Mouse (Mus musculus): ENCODE results near the gene Vmn1r222. TPM values are rescaled to one million over a fixed set of nuclear protein-coding genes. Genes with fewer than 3 reads are reported as not detected.

Gene Vmn1r222
- polyA plus RNA-seq, 1 experiment: not detected

DNA sequence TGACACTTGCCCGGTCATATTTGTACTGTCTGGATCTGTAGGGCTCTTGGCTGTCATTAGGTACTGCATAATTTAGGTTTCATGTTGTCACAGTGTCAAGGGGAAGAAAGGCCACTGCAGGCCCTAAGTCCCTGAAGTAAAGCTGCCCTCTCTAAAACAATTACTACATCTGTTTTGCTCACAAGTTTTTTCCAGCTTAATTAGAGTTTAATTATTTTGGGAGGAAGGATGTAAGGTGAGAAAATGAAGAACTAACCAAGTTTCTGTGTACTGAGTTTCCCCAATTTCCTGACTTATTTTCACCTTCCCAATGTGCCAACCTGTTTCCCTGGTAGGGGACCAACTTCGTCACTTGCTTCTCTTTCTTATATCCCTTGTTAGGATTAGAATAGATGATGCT is 47.9 kb downstream of the Vmn1r222 start, which contains the start of gene Vmn1r220:
Gene Vmn1r220 (minus strand): TSS at position 101 of the 400 bp plus-strand sequence.
- Histone ChIP-seq H3K27ac (ENCODE audit: insufficient read depth, low read length) (no peak within 1 kb of the TSS), H3K4me3 (ENCODE audit: insufficient read depth, low read length) (no peak within 1 kb of the TSS), H3K4me1 (ENCODE audit: control insufficient read depth, insufficient read depth, low read length) (no peaks in the 10 kb centered on the region)
- TF ChIP-seq POLR2A (IDR thresholded peaks at IDR 0.05; ENCODE audit: low read depth, low read length) (no peak), CTCF (IDR thresholded peaks at IDR 0.05; ENCODE audit: borderline replicate concordance, insufficient read depth, low read length) (no peak)

Other genes starting within 250 kb of the Vmn1r222 start
- gene Vmn1r213, start 228.3 kb downstream of the Vmn1r222 start, polyA plus RNA-seq (2011; ENCODE audit: insufficient read length, low read depth, missing spikeins): not detected in 2 replicates
- 0.12 TPM in 1 of 2 replicates, not detected in the other for gene Vmn1r214, start 205.5 kb downstream of the Vmn1r222 start, polyA plus RNA-seq (2011; ENCODE audit: insufficient read length, low read depth, missing spikeins)
- not detected in 2 replicates for gene Vmn1r215, start 167.9 kb downstream of the Vmn1r222 start, polyA plus RNA-seq (2011; ENCODE audit: insufficient read length, low read depth, missing spikeins)
- not detected in 2 replicates for gene Vmn1r217, start 117.7 kb downstream of the Vmn1r222 start, polyA plus RNA-seq (2011; ENCODE audit: insufficient read length, low read depth, missing spikeins)
- not detected in 2 replicates for gene Vmn1r218, start 102.8 kb downstream of the Vmn1r222 start, polyA plus RNA-seq (2011; ENCODE audit: insufficient read length, low read depth, missing spikeins)
- gene Vmn1r219, start 76.6 kb downstream of the Vmn1r222 start, polyA plus RNA-seq (2011; ENCODE audit: insufficient read length, low read depth, missing spikeins): not detected in 2 replicates
- gene Vmn1r220, start 48.0 kb downstream of the Vmn1r222 start, polyA plus RNA-seq (2011; ENCODE audit: insufficient read length, low read depth, missing spikeins): not detected in 2 replicates
- not detected in 2 replicates for gene Vmn1r221, start 21.8 kb downstream of the Vmn1r222 start, polyA plus RNA-seq (2011; ENCODE audit: insufficient read length, low read depth, missing spikeins)
- gene Vmn1r223, start 11.2 kb upstream of the Vmn1r222 start, polyA plus RNA-seq (2011; ENCODE audit: insufficient read length, low read depth, missing spikeins): not detected in 2 replicates
- gene Zfp322a, start 133.3 kb upstream of the Vmn1r222 start, polyA plus RNA-seq (2011; ENCODE audit: insufficient read length, low read depth, missing spikeins): 24.1 and 25.7 TPM in 2 replicates
- gene Abt1, start 187.9 kb upstream of the Vmn1r222 start, polyA plus RNA-seq (2011; ENCODE audit: insufficient read length, low read depth, missing spikeins): 4.2 and 4.7 TPM in 2 replicates
- not detected in 2 replicates for gene Btn1a1, start 230.0 kb upstream of the Vmn1r222 start, polyA plus RNA-seq (2011; ENCODE audit: insufficient read length, low read depth, missing spikeins)

Data from embryonic fibroblast, embryonic 13.5 days (primary cell).